ENCODE assay signal across 20 mouse cellular contexts in genomic region chr4:133442194-133442593, GRCm38 (mm10). TPM values are rescaled to one million over a fixed set of nuclear protein-coding genes. Genes with fewer than 3 reads are reported as not detected.
DNase-seq lines count a peak whose midpoint lies in the region; ATAC-seq and TF ChIP-seq lines count a peak whose summit lies in the region.
"Had no signal": no experiment of that assay in that cellular context is flagged by ENCODE, and none has a peak within 500 bp of the region (broad histone marks: within the 10 kb centered on the region; RNA-seq: fewer than 3 reads in every experiment).

No protein-coding gene starts in this region.

- peaks cover 25% of the 10 kb centered on the region for H3K4me1 ChIP-seq in heart, embryonic 15.5 days (replicated peaks)
- H3K4me1 ChIP-seq in stomach, embryonic 15.5 days: peaks cover 23% of the 10 kb centered on the region
- H3K4me1 ChIP-seq in stomach, postnatal 0 days (replicated peaks; ENCODE audit: control insufficient read depth, insufficient read depth): peaks cover 3% of the 10 kb centered on the region; the same call in 1 of the 2 replicates
- H3K4me1 ChIP-seq in embryonic facial prominence, embryonic 15.5 days: peaks cover 37% of the 10 kb centered on the region

- ATAC-seq in heart, embryonic 15.5 days (replicated peaks; ENCODE audit: insufficient number of reproducible peaks, insufficient read depth, low FRiP score, low read depth): no peak
- no peak for ATAC-seq in stomach, embryonic 15.5 days (ENCODE audit: insufficient read depth, low FRiP score, low read depth)
- ATAC-seq in stomach, postnatal 0 days (ENCODE audit: low FRiP score, low TSS enrichment): no peak
- no peak for ATAC-seq in embryonic facial prominence, embryonic 15.5 days (ENCODE audit: insufficient number of reproducible peaks, low FRiP score, low TSS enrichment, low read depth)
- ATAC-seq: midbrain, embryonic 15.5 days had no signal

- no peak overlapping the region for H3K4me2 ChIP-seq in heart, embryonic 15.5 days
- no peak overlapping the region for H3K4me2 ChIP-seq in stomach, embryonic 15.5 days
- H3K4me2 ChIP-seq in stomach, postnatal 0 days (replicated peaks; ENCODE audit: low read depth): no peak overlapping the region
- H3K4me2 ChIP-seq in embryonic facial prominence, embryonic 15.5 days (replicated peaks): no peak overlapping the region
- H3K4me2 ChIP-seq: hindbrain, embryonic 12.5 days; midbrain, embryonic 15.5 days had no signal

- no peak overlapping the region for H3K4me3 ChIP-seq in heart, embryonic 15.5 days
- H3K4me3 ChIP-seq in stomach, embryonic 15.5 days (replicated peaks): no peak overlapping the region
- H3K4me3 ChIP-seq in stomach, postnatal 0 days (ENCODE audit: low read depth, low read length): no peak overlapping the region
- no peak overlapping the region for H3K4me3 ChIP-seq in embryonic facial prominence, embryonic 15.5 days (replicated peaks)
- H3K4me3 ChIP-seq: hindbrain, embryonic 12.5 days; midbrain, embryonic 15.5 days had no signal

- intact Hi-C loops in heart, postnatal 36 days (cut with DNase I): no loop called here

- no peak for TF ChIP-seq EP300 in stomach, postnatal 0 days (optimal IDR thresholded peaks at IDR 0.05)

- H3K27me3 ChIP-seq in heart, embryonic 15.5 days: no peaks in the 10 kb centered on the region
- no peaks in the 10 kb centered on the region for H3K27me3 ChIP-seq in stomach, embryonic 15.5 days (replicated peaks)
- H3K27me3 ChIP-seq in stomach, postnatal 0 days (ENCODE audit: control insufficient read depth, insufficient read depth, low read length): no peaks in the 10 kb centered on the region
- no peaks in the 10 kb centered on the region for H3K27me3 ChIP-seq in embryonic facial prominence, embryonic 15.5 days
- H3K27me3 ChIP-seq: hindbrain, embryonic 12.5 days; midbrain, embryonic 15.5 days had no signal

- WGBS in heart, embryonic 15.5 days: 68% methylated on average over 3 of the region's 3 CpGs
- WGBS in stomach, embryonic 15.5 days: 47% methylated on average over 3 of the region's 3 CpGs
- 64% methylated on average over 3 of the region's 3 CpGs for WGBS in stomach, postnatal 0 days
- 34% methylated on average over 3 of the region's 3 CpGs for WGBS in embryonic facial prominence, embryonic 15.5 days

- H3K36me3 ChIP-seq in heart, embryonic 15.5 days: no peaks in the 10 kb centered on the region
- H3K36me3 ChIP-seq in stomach, embryonic 15.5 days: no peaks in the 10 kb centered on the region
- no peaks in the 10 kb centered on the region for H3K36me3 ChIP-seq in stomach, postnatal 0 days (ENCODE audit: control insufficient read depth, insufficient read depth, low read length)
- H3K36me3 ChIP-seq in embryonic facial prominence, embryonic 15.5 days: no peaks in the 10 kb centered on the region
- H3K36me3 ChIP-seq: hindbrain, embryonic 12.5 days; midbrain, embryonic 15.5 days had no signal

- H3K9me3 ChIP-seq in heart, embryonic 15.5 days (replicated peaks): no peaks in the 10 kb centered on the region
- H3K9me3 ChIP-seq in stomach, embryonic 15.5 days: no peaks in the 10 kb centered on the region
- H3K9me3 ChIP-seq in stomach, postnatal 0 days (ENCODE audit: control insufficient read depth, low read length): no peaks in the 10 kb centered on the region
- H3K9me3 ChIP-seq in embryonic facial prominence, embryonic 15.5 days (replicated peaks): no peaks in the 10 kb centered on the region
- H3K9me3 ChIP-seq: hindbrain, embryonic 12.5 days; midbrain, embryonic 15.5 days had no signal

- no peak overlapping the region for H3K9ac ChIP-seq in heart, embryonic 15.5 days
- H3K9ac ChIP-seq in stomach, embryonic 15.5 days: no peak overlapping the region
- no peak overlapping the region for H3K9ac ChIP-seq in stomach, postnatal 0 days (ENCODE audit: low read length)
- no peak overlapping the region for H3K9ac ChIP-seq in embryonic facial prominence, embryonic 15.5 days
- H3K9ac ChIP-seq: hindbrain, embryonic 12.5 days; midbrain, embryonic 15.5 days had no signal

- DNase-seq in heart, postnatal 36 days: no peak
- no peak for DNase-seq in stomach, postnatal 0 days (ENCODE audit: low spot score)
- no peak for DNase-seq in T-cell, adult 2 months (ENCODE audit: low spot score)
- no peak for DNase-seq in embryo, embryonic 9.5 days (ENCODE audit: extremely low spot score)
- DNase-seq: adrenal gland, adult 8-10 months; cerebellum, adult 11 months; cerebellum, postnatal 14 days; embryo, embryonic 11 days; gastrocnemius, postnatal 14 days; kidney, adult 2 months; kidney, postnatal 25 days; lung, adult 18-20 months; retina, postnatal 1 day; thymus, adult 18-20 months had no signal

- no peak for TF ChIP-seq CTCF in stomach, postnatal 0 days (IDR thresholded peaks at IDR 0.05; ENCODE audit: low read depth)

- H3K27ac ChIP-seq in heart, embryonic 15.5 days: peak overlapping the region; percentile 70; the same call in 1 of the 2 replicates
- H3K27ac ChIP-seq in stomach, embryonic 15.5 days: 0 out of 2 replicates have a peak overlapping the region, but pooled peaks have one; percentile 11
- no peak overlapping the region for H3K27ac ChIP-seq in stomach, postnatal 0 days (replicated peaks)
- 0 out of 2 replicates have a peak overlapping the region, but pooled peaks have one; percentile 28 for H3K27ac ChIP-seq in embryonic facial prominence, embryonic 15.5 days (replicated peaks)

RNA-seq across cellular contexts. Expression of gene Tent5b, which starts 37.7 kb away (rescaled TPM):
- 0.83 and 1.2 TPM in 2 replicates for polyA plus RNA-seq in heart, embryonic 15.5 days (2015; fragmentation: Nextera tagmentation; extraction: Ambion mirVana)
- total RNA-seq in heart, postnatal 36 days (2021): 1 to 10 TPM; 2.1 to 2.2 TPM
- 2.4 and 4.1 TPM in 2 replicates for polyA plus RNA-seq in stomach, embryonic 15.5 days (2015; fragmentation: Nextera tagmentation; extraction: Ambion mirVana)
- polyA plus RNA-seq in stomach, postnatal 0 days (2015; fragmentation: Nextera tagmentation; extraction: Ambion mirVana): 34.0 and 35.3 TPM in 2 replicates
- 9.7 and 11.2 TPM in 2 replicates for polyA plus RNA-seq in embryonic facial prominence, embryonic 15.5 days (2015; fragmentation: Nextera tagmentation; extraction: Ambion mirVana)

RNA-seq across cellular contexts. Expression of gene Trnp1, which starts 56.2 kb away (rescaled TPM):
- polyA plus RNA-seq in heart, embryonic 15.5 days (2015; fragmentation: Nextera tagmentation; extraction: Ambion mirVana): 1.3 and 1.4 TPM in 2 replicates
- total RNA-seq in heart, postnatal 36 days (2021): 1 to 10 TPM; 1.7 to 2.0 TPM
- 2.8 and 3.1 TPM in 2 replicates for polyA plus RNA-seq in stomach, embryonic 15.5 days (2015; fragmentation: Nextera tagmentation; extraction: Ambion mirVana)
- polyA plus RNA-seq in stomach, postnatal 0 days (2015; fragmentation: Nextera tagmentation; extraction: Ambion mirVana): 4.0 and 4.4 TPM in 2 replicates
- polyA plus RNA-seq in embryonic facial prominence, embryonic 15.5 days (2015; fragmentation: Nextera tagmentation; extraction: Ambion mirVana): 8.0 and 9.1 TPM in 2 replicates
- total RNA-seq: liver, adult 2 months had no signal
